Mouse (Mus musculus) kidney, embryonic 14.5 days (tissue): ENCODE results near the gene Xiap. TPM values are rescaled to one million over a fixed set of nuclear protein-coding genes. Genes with fewer than 3 reads are reported as not detected.

Experiments
- ATAC-seq: fragments of 200-750 bp; cut with Nextera tagmentation; 2 replicates; pipeline ENCODE4 v1.8.0; 2017; ENCODE audit warnings: moderate number of reproducible peaks, mild to moderate bottlenecking, moderate TSS enrichment, moderate library complexity; ENCODE audit not compliant: low FRiP score, low TSS enrichment
- H3K27ac ChIP-seq: fragments of 300-500 bp; sonication (generic); 2 replicates; pipeline ENCODE4 v1.5.1; 2014; ENCODE audit warnings: low read depth, mild to moderate bottlenecking, low read length, moderate library complexity, mixed read lengths
- H3K27me3 ChIP-seq: fragments of 300-500 bp; sonication (generic); 2 replicates; pipeline ENCODE4 v1.6.1; 2014; ENCODE audit warnings: mild to moderate bottlenecking, low read length; ENCODE audit not compliant: control insufficient read depth, insufficient read depth
- H3K36me3 ChIP-seq: fragments of 300-500 bp; sonication (generic); 2 replicates; pipeline ENCODE4 v1.6.1; 2014; ENCODE audit warnings: low read length, mixed read lengths; ENCODE audit not compliant: control insufficient read depth, insufficient read depth
- H3K4me1 ChIP-seq: fragments of 300-500 bp; sonication (generic); 2 replicates; pipeline ENCODE4 v1.6.1; 2014; ENCODE audit warnings: low read length, mixed read lengths; ENCODE audit not compliant: control insufficient read depth, insufficient read depth
- H3K4me2 ChIP-seq: fragments of 300-500 bp; sonication (generic); replicated peaks from 2 replicates; pipeline ENCODE4 v1.6.1; 2014; ENCODE audit warnings: low read depth, mild to moderate bottlenecking, low read length
- H3K4me3 ChIP-seq: fragments of 300-500 bp; sonication (generic); 2 replicates; pipeline ENCODE4 v1.5.1; 2014; ENCODE audit warnings: mild to moderate bottlenecking, low read length
- H3K9ac ChIP-seq: fragments of 300-500 bp; sonication (generic); 2 replicates; pipeline ENCODE4 v1.6.1; 2014; ENCODE audit warnings: low read depth, mild to moderate bottlenecking, low read length, moderate library complexity
- H3K9me3 ChIP-seq: fragments of 300-500 bp; sonication (generic); 2 replicates; pipeline ENCODE4 v1.6.1; 2016; ENCODE audit warnings: low read length; ENCODE audit not compliant: control insufficient read depth
- WGBS: fragments of 180-500 bp; shearing (Covaris S2); extraction: QIAGEN DNeasy Blood & Tissue Kit; methylation state at CpG from one replicate; pipeline ENCODE4 v1.1.7; 2014; 5-methylcytosine and 5-hydroxymethylcytosine counted together
- polyA plus RNA-seq: library from polyadenylated mRNA; unstranded; fragments of >200 nt; fragmentation: Nextera tagmentation; extraction: Ambion mirVana; gene quantifications from 2 replicates; pipeline ENCODE4 v1.2.1, GENCODE M21; 2014

The Xiap gene
- polyA plus RNA-seq, 1 experiment from 2014 or later: 23.7 TPM

GRCm38 (mm10) chrX:42033911-42034310 is 25.6 kb upstream of the Xiap start:
- no peak overlapping the region for H3K4me2 ChIP-seq
- H3K36me3 ChIP-seq: no peaks in the 10 kb centered on the region
- no peaks in the 10 kb centered on the region for H3K9me3 ChIP-seq
- WGBS: 69% methylated on average over 7 of the region's 7 CpGs
- no peak overlapping the region for H3K9ac ChIP-seq
- no peak overlapping the region for H3K27ac ChIP-seq
- H3K4me1 ChIP-seq: no peaks in the 10 kb centered on the region
- H3K27me3 ChIP-seq: no peaks in the 10 kb centered on the region
- H3K4me3 ChIP-seq: no peak overlapping the region
- no peak for ATAC-seq

GRCm38 (mm10) chrX:42039481-42039880 is 20.0 kb upstream of the Xiap start:
- whole genome bisulfite sequencing: 77% methylated on average over 5 of the region's 6 CpGs

GRCm38 (mm10) chrX:42044935-42045334 is 14.5 kb upstream of the Xiap start:
- H3K27me3 ChIP-seq: no peaks in the 10 kb centered on the region
- H3K4me3 ChIP-seq: no peak overlapping the region
- ATAC-seq: no peak
- H3K9ac ChIP-seq: no peak overlapping the region
- H3K27ac ChIP-seq: no peak overlapping the region
- no peaks in the 10 kb centered on the region for H3K4me1 ChIP-seq
- H3K4me2 ChIP-seq: no peak overlapping the region
- H3K36me3 ChIP-seq: no peaks in the 10 kb centered on the region
- WGBS: 77% methylated on average over 7 of the region's 7 CpGs
- no peaks in the 10 kb centered on the region for H3K9me3 ChIP-seq

More at GRCm38 (mm10) chrX:42039481-42039880, 20.0 kb upstream of the Xiap start:
- Histone ChIP-seq H3K4me2 (no peak overlapping the region), H3K9ac (no peak overlapping the region), H3K9me3 (no peaks in the 10 kb centered on the region), H3K27me3 (no peaks in the 10 kb centered on the region), H3K36me3 (no peaks in the 10 kb centered on the region), H3K4me3 (no peak overlapping the region), H3K4me1 (no peaks in the 10 kb centered on the region), H3K27ac (no peak overlapping the region)
- no peak for ATAC-seq

GRCm38 (mm10) chrX:42050652-42051643 is 8.5 kb upstream of the Xiap start:
- WGBS: 64% methylated on average over 5 of the region's 5 CpGs
- Histone ChIP-seq H3K27ac (peak overlapping the region; percentile 65; the same call in 1 of the 2 replicates), H3K9ac (no peak overlapping the region), H3K4me3 (no peak overlapping the region), H3K4me1 (no peaks in the 10 kb centered on the region), H3K27me3 (no peaks in the 10 kb centered on the region), H3K36me3 (no peaks in the 10 kb centered on the region), H3K9me3 (no peaks in the 10 kb centered on the region), H3K4me2 (no peak overlapping the region)
- peak; percentile 35; the same call in 1 of the 2 replicates for ATAC-seq

GRCm38 (mm10) chrX:42057012-42057411 is 2.5 kb upstream of the Xiap start:
- H3K36me3 ChIP-seq: no peaks in the 10 kb centered on the region
- H3K4me2 ChIP-seq: no peak overlapping the region
- no peaks in the 10 kb centered on the region for H3K27me3 ChIP-seq
- no peak overlapping the region for H3K4me3 ChIP-seq
- H3K9ac ChIP-seq: no peak overlapping the region
- H3K27ac ChIP-seq: no peak overlapping the region
- no peaks in the 10 kb centered on the region for H3K9me3 ChIP-seq
- H3K4me1 ChIP-seq: no peaks in the 10 kb centered on the region
- WGBS: 76% methylated on average over 5 of the region's 5 CpGs
- ATAC-seq: no peak

- ATAC-seq: no peak
- no peaks in the 10 kb centered on the region for H3K27me3 ChIP-seq
- no peak overlapping the region for H3K9ac ChIP-seq
- H3K27ac ChIP-seq: no peak overlapping the region
- H3K9me3 ChIP-seq: no peaks in the 10 kb centered on the region
- no peaks in the 10 kb centered on the region for H3K36me3 ChIP-seq
- H3K4me1 ChIP-seq: no peaks in the 10 kb centered on the region
- 80% methylated on average over 4 of the region's 4 CpGs for WGBS
- H3K4me2 ChIP-seq: no peak overlapping the region
- H3K4me3 ChIP-seq: no peak overlapping the region
These were observed 1.6 kb upstream of the Xiap start for GRCm38 (mm10) chrX:42057873-42058272.

- H3K27ac ChIP-seq: no peak overlapping the region
- no peaks in the 10 kb centered on the region for H3K9me3 ChIP-seq
- no peaks in the 10 kb centered on the region for H3K4me1 ChIP-seq
- no peaks in the 10 kb centered on the region for H3K27me3 ChIP-seq
- no peaks in the 10 kb centered on the region for H3K36me3 ChIP-seq
- no peak overlapping the region for H3K4me3 ChIP-seq
- ATAC-seq: no peak
- H3K9ac ChIP-seq: no peak overlapping the region
- WGBS: 53% methylated on average over 1 of the region's 1 CpGs
- no peak overlapping the region for H3K4me2 ChIP-seq
These were observed 4.1 kb downstream of the Xiap start for GRCm38 (mm10) chrX:42063621-42064020.

GRCm38 (mm10) chrX:42065086-42065485 is 5.6 kb downstream of the Xiap start:
- Histone ChIP-seq H3K4me1 (no peaks in the 10 kb centered on the region), H3K9me3 (no peaks in the 10 kb centered on the region), H3K27me3 (no peaks in the 10 kb centered on the region), H3K4me3 (no peak overlapping the region), H3K36me3 (no peaks in the 10 kb centered on the region), H3K27ac (no peak overlapping the region), H3K9ac (no peak overlapping the region), H3K4me2 (no peak overlapping the region)
- WGBS: 88% methylated on average over 6 of the region's 6 CpGs
- no peak for ATAC-seq

- H3K9ac ChIP-seq: no peak overlapping the region
- no peak for ATAC-seq
- H3K4me1 ChIP-seq: no peaks in the 10 kb centered on the region
- no peak overlapping the region for H3K27ac ChIP-seq
- H3K27me3 ChIP-seq: no peaks in the 10 kb centered on the region
- no peak overlapping the region for H3K4me2 ChIP-seq
- no peak overlapping the region for H3K4me3 ChIP-seq
- WGBS: 75% methylated on average over 1 of the region's 1 CpGs
- no peaks in the 10 kb centered on the region for H3K36me3 ChIP-seq
- no peaks in the 10 kb centered on the region for H3K9me3 ChIP-seq
These were observed 7.3 kb downstream of the Xiap start for GRCm38 (mm10) chrX:42066771-42067170.
